Mouse (Mus musculus): Measurements from ENCODE around the gene Tanc1.

GRCm38 (mm10) chr2:59762277-59762676, 150.4 kb downstream of the Tanc1 start:
- TF ChIP-seq POLR2A (IDR thresholded peaks at IDR 0.05; ENCODE audit: insufficient read depth, low read depth, low read length) (no peak), CTCF (IDR thresholded peaks at IDR 0.05; ENCODE audit: insufficient read depth, low read depth, low read length) (no peak)
